Mouse (Mus musculus): Measurements from ENCODE around the gene Larp6.

Larp6 gene

DNA sequence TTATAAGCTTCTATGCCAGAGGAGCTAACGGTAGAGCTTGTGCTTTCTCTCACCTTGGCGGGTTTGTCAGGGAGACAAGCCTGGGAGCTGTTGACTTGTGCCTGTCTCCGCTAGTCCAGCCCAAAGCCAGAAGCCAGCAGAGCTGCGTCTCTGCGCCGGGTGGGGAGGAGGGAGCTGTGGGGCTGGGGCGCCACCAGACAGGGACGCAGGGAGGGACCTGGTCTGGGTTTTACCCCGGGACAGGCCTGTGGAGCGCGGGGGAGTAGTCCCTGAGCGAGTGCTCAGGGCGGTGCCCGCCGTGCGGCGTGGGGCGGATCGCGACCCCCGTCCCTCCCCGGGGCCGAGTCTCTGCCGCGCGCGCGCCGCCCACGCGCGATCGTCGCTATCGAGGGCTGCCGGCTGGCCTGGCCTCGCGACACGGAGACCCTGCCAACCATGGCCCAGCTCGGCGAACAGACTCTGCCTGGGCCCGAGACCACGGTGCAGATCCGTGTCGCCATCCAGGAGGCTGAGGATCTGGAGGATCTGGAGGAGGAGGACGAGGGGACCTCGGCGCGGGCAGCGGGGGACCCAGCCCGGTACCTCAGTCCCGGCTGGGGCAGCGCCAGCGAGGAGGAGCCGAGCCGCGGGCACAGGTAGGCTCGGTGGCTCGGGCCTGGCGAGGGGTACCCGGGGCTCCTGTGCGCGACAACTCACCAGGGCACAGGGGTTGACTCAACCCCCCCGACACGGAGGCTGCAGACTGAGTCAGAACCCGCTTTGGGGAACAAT, at the start of gene Larp6:
TSS of gene Larp6 (plus strand) at position 219 of the 771 bp plus-strand sequence.
- DNase-seq, result peak; percentile 98

DNA sequence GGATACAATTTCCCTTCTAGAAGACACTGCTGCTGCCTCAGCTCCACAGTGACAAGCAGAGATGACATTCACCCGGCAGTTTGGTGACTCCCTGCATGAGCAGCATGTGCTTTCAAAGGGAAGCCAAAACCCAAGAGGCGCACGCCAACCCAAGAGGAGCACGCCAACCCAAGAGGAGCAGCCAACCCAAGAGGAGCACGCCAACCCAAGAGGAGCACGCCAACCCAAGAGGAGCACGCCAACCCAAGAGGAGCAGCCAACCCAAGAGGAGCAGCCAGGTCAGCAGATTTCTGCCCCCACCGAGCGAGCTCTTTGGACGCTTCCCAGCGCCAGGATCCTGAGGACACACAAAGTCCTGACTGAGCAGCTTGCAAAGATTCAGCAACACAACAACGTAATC, 48.4 kb upstream of the Larp6 start:
- DNase-seq, result peak; percentile 96

GRCm38 (mm10) chr9:60664866-60665265, 47.9 kb upstream of the Larp6 start:
- peak; percentile 90 for DNase-seq

- DNase-seq, result no peak
These were observed 47.3 kb upstream of the Larp6 start for GRCm38 (mm10) chr9:60665535-60665934.

DNA sequence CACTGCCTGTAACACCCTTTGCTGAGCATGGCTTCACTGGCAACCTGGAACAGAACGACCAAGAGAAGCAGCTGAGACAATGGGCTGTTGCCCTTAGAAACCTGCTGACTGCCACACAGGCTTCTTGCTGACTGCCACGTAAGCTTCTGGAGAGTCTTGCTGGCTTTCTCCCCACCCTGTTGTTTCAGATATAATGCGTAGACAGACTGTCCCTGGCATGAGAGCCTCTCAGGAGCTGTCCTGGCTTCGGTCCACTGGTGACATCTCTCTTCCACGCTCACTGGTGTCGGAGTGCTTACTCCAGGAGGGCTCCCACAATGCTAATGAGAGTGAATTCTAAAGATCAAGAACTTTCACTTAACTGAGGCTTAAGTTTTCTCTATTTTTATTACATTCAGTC, 43.9 kb upstream of the Larp6 start:
- peak; percentile 68 for DNase-seq

DNA sequence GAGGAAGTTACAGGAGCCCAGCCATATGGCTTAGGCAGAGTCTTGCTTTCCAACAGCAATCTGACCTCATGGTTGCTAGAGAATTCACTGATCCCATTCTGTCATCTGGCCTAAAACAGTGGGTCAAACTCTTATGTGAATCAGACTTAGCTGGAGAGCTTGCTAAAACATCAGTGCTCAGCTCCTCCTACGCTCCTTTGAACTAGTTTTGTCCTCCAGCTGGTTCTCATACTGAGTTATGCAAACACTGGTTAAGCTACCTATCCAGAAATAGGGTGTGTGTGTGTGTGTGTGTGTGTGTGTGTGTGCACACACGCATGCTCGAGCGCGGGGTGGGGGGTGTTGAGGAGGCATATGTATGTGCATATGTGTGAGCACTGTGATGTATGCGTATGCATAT, 40.2 kb upstream of the Larp6 start:
- DNase-seq, result peak; percentile 78

- peak; percentile 56 for DNase-seq
These were observed 38.0 kb upstream of the Larp6 start for GRCm38 (mm10) chr9:60674780-60675179.

- peak; percentile 78 for DNase-seq
These were observed 36.4 kb upstream of the Larp6 start for GRCm38 (mm10) chr9:60676429-60676828.

- peak; percentile 77 for DNase-seq
These were observed 33.9 kb upstream of the Larp6 start for GRCm38 (mm10) chr9:60678913-60679312.

GRCm38 (mm10) chr9:60681005-60681404, 31.8 kb upstream of the Larp6 start:
- peak; percentile 46 for DNase-seq

- peak; percentile 82 for DNase-seq
These were observed 30.0 kb upstream of the Larp6 start for GRCm38 (mm10) chr9:60682753-60683152.

DNA sequence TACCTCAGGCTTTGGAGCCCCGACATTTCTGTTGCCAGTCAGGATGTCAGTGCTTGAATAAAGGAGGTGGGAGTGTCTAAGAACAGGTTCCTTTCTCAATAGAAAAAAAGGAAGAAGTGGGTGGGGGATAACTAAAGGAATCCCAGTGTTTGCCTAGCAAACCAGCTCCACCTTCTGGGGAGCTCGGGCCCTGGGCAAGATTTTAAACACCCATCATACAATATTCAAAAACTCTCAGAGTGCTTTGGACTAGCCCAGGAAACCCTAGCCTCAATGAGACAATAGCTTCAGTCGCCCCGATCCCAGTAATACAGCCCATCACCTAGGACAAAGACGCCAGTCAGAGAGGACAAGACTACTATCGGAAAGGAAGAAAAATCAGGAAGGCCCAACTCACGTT, 25.4 kb upstream of the Larp6 start:
- DNase-seq, result no peak

DNA sequence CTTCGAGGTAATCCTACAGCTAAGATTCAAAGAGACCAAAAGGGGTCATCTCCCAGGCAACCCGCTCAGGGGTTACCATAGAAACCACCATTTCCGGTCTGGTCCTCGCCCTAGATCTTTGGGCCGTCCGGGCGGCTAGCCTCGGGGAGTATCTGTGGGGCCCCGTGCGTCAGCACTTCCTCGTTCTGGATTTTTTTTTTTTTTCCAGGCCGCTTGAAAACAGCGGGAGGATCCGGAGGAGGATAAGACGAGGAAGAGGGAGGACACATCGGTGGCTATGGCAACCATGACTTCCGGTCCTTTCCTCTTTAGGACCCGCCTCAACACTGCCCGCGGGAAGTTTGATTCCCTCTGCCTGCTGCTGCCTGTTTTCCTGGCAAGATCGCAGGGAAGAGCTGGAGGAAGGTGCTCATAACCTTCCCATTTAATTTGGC, 24.9 kb upstream of the Larp6 start, which contains the start of gene Lrrc49:
TSS of gene Lrrc49 (minus strand) at position 268 of the 434 bp plus-strand sequence.
- peak; percentile 99 for DNase-seq

GRCm38 (mm10) chr9:60692624-60693023, 20.2 kb upstream of the Larp6 start:
- DNase-seq, result peak; percentile 90

DNA sequence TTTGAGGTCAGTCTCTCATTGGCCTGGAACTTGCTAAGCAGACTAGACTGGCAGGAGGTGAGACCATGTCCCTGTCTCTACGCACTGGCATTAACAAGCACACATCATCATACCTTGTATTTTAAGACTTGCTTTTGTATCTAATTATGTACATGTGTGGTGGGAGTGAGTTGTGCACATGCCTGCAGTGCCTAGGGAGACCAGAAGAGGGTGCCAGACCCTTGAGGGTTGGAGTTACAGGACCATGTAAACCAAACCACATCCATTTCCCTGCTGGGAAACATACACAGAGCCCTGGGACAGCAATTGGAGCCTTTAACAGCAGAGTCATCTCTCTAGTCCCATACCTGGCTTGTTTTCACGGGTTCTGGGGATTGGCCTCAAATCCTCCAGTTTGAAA, 18.8 kb upstream of the Larp6 start:
- no peak for DNase-seq

DNA sequence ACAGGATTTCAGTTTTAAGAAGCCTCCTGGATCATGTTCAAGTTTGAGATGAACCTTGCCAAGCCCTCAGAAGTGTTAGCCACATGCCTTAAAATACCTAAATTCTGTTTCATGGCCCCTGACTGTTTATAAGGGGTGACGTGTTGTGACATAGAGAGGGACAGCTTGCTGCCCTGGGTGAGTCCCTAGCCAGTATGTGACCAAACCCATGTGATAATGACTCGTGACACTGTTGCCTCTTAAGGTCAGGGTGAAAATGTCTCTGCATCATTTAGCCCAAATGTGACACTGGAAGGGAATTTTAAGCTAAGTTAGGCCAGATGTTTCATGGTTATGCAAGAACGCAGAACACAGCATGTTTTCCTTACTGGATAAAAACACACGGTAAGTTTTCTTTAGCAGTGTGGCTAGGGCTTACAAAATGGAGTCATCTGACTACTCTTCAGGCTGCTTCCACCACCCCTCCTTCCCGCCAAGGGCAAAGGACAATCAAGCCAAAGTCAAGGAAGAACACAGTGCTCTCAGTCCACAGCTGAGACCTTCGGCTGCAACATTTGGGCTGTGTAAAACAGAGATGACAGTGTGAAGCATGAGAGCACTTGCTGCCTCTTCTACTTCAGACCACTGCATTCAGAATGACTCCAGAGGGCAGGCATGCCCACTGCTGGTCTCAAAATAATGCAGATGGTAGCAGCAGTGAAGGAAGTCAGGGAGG, 16.4 kb upstream of the Larp6 start:
- DNase-seq, result peak; percentile 97

DNA sequence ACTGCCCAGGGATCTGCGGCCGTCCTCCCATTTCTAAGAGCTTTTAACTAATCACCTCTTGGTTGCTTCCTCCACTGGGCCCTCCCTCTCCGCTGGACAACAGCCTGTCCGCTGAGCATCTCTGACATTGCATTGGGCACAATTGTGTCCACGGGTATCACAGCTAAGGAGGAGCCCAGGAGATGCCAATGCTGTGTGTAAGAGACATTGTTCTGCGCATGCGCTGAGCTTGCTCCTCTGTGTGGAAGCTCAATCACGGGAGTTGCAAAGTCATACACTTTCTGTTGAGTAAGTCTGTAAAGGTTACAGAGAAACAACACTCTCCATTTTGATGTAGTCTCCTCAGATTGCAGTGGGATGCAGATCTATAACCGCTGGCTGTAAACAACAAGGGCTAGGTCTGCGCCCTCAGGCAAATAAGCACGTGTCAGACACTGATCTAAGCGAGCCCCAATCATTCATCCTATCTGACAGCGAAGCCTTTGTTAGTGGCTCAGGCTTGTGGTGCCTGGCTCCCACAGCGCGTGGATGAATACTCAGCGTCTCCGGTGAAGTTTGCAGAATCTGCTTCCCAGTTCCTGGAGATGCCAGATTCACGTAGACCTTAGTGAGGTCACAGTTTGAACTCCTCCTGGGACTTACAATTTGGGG, 13.1 kb upstream of the Larp6 start:
- DNase-seq, result no peak

- peak; percentile 67 for DNase-seq
These were observed 5.2 kb upstream of the Larp6 start for GRCm38 (mm10) chr9:60707594-60707993.

- peak; percentile 74 for DNase-seq
These were observed 4.2 kb upstream of the Larp6 start for GRCm38 (mm10) chr9:60708606-60709005.

GRCm38 (mm10) chr9:60709721-60710120, 3.1 kb upstream of the Larp6 start:
- DNase-seq, result peak; percentile 94

DNA sequence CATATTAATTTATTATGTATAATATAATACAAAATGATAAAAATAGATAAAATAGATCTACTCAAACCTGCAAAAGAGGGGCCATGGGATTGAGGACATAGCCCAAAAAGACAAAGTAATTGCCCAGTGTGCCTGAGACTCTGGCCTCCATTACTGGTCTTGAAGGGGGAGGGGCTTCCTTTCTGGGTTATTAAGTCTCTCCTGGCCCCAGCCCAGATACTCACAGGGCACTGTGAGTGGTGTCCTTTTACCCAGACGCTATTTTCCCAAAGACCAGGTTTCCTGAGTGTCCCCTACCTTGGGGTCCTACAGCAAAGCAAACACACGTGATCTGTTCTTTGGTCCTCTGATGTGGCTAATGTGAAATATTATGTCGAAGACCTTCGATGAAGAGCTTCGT, 778 bp upstream of the Larp6 start:
- no peak for DNase-seq

GRCm38 (mm10) chr9:60713616-60714015, 827 bp downstream of the Larp6 start:
- peak; percentile 91 for DNase-seq

GRCm38 (mm10) chr9:60714191-60714590, 1.4 kb downstream of the Larp6 start:
- DNase-seq, result peak; percentile 96

DNA sequence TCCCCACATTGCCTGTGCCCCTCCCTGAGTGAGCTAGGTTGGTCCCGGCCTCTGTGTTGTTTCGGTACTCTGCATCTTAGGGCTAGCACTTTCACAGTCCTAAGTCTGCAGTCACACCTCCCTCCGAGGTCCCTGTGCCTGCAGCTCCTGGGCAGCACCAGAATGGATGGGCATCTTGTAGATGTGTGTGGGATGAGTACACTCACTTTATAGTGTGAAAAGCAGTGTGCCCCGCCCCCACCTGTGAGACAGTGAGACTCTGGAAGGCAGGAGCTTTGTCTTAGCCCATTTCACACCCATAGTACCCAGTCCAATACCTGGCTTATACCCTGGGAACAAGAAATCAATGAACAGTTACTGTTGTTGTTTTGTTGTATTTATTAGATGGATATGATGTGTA, 2.5 kb downstream of the Larp6 start:
- DNase-seq, result no peak

All from heart, adult 11 months (tissue).